Mouse (Mus musculus) midbrain, embryonic 14.5 days (tissue): ENCODE data around the gene Ptpn23. TPM values are rescaled to one million over a fixed set of nuclear protein-coding genes. Genes with fewer than 3 reads are reported as not detected.
A peak's percentile ranks its signal among the peaks of the same experiment; 100 is the strongest.

ENCODE experiments used
- ATAC-seq: fragments of 200-750 bp; cut with Nextera tagmentation; 2 replicates; pipeline ENCODE4 v1.8.0; 2017; ENCODE audit warnings: moderate number of reproducible peaks, moderate library complexity; ENCODE audit not compliant: low FRiP score, low TSS enrichment
- DNase-seq: peaks from one replicate; pipeline ENCODE4 v3.0.0-alpha.2; 2015
- H3K27ac ChIP-seq: fragments of 300-500 bp; sonication (generic); replicated peaks from 2 replicates; pipeline ENCODE4 v1.5.1; 2014; ENCODE audit warnings: mild to moderate bottlenecking, low read depth, low read length, moderate library complexity
- H3K27me3 ChIP-seq: fragments of 300-500 bp; sonication (generic); 2 replicates; pipeline ENCODE4 v1.6.1; 2014; ENCODE audit warnings: low read length, control low read depth, mixed read lengths; ENCODE audit not compliant: control insufficient read depth, insufficient read depth
- H3K36me3 ChIP-seq: fragments of 300-500 bp; sonication (generic); 2 replicates; pipeline ENCODE4 v1.6.1; 2014; ENCODE audit warnings: low read length, control low read depth; ENCODE audit not compliant: control insufficient read depth, insufficient read depth
- H3K4me1 ChIP-seq: fragments of 300-500 bp; sonication (generic); 2 replicates; pipeline ENCODE4 v1.6.1; 2014; ENCODE audit warnings: mild to moderate bottlenecking, antibody characterized with exemption, low read length, control low read depth; ENCODE audit not compliant: control insufficient read depth, insufficient read depth
- H3K4me2 ChIP-seq: fragments of 300-500 bp; sonication (generic); 2 replicates; pipeline ENCODE4 v1.6.1; 2014; ENCODE audit warnings: mild to moderate bottlenecking, low read length, moderate library complexity
- H3K4me3 ChIP-seq: fragments of 300-500 bp; sonication (generic); replicated peaks from 2 replicates; pipeline ENCODE4 v1.5.1; 2014; ENCODE audit warnings: low read depth, low read length
- H3K9ac ChIP-seq: fragments of 300-500 bp; sonication (generic); replicated peaks from 2 replicates; pipeline ENCODE4 v1.6.1; 2014; ENCODE audit warnings: mild to moderate bottlenecking, low read length, moderate library complexity
- H3K9me3 ChIP-seq: fragments of 300-500 bp; sonication (generic); 2 replicates; pipeline ENCODE4 v1.6.1; 2016; ENCODE audit warnings: low read length, control low read depth, mixed read lengths; ENCODE audit not compliant: control insufficient read depth
- WGBS: fragments of 180-500 bp; shearing (Covaris S2); extraction: QIAGEN DNeasy Blood & Tissue Kit; methylation state at CpG from one replicate; pipeline ENCODE4 v1.1.7; 2014; 5-methylcytosine and 5-hydroxymethylcytosine counted together
- polyA plus RNA-seq: library from polyadenylated mRNA; unstranded; fragments of >200 nt; fragmentation: Nextera tagmentation; extraction: Ambion mirVana; gene quantifications from 2 replicates; pipeline ENCODE4 v1.2.1, GENCODE M21; 2014

Gene Ptpn23
- 22.1 and 22.4 TPM in 2 replicates for polyA plus RNA-seq

- Histone ChIP-seq H3K27ac (peak within 1 kb of the TSS; percentile 82), H3K4me3 (peak within 1 kb of the TSS; percentile 82), H3K36me3 (no peaks in the 10 kb centered on the region), H3K9me3 (no peaks in the 10 kb centered on the region), H3K4me2 (peak within 1 kb of the TSS; percentile 95), H3K4me1 (peaks cover 12% of the 10 kb centered on the region), H3K9ac (peak within 1 kb of the TSS; percentile 75), H3K27me3 (no peaks in the 10 kb centered on the region)
- DNase-seq (peak; percentile 99), ATAC-seq (peak; percentile 96)
- under 1% methylated on average over 39 of the region's 39 CpGs for WGBS
These were observed at the start of gene Ptpn23 for GRCm38 (mm10) chr9:110408099-110408773. Gene Ptpn23, minus strand, starts transcription at chr9:110408213.

DNA sequence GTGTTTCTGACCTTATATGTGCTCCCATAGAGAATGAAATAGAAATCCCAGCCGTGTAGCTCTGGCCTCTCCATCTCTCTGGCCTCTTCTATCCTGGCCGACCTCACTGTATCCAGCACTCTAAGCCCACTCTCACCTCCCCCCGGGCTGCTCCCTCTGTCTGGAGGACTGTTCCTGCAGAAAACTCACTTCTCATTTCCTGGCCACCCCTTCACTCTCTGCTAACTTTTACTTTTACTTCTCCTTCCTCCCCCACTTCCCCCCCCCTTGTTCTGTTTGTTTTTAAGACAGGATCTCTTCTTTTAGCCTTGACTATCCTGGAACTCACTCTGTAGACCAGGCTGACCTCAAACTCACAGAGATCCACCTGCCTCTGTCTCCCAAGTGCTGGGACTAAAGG is 44.5 kb upstream of the Ptpn23 start:
- H3K27ac ChIP-seq: no peak overlapping the region
- DNase-seq (no peak), ATAC-seq (no peak)
- H3K4me2 ChIP-seq: no peak overlapping the region
- H3K36me3 ChIP-seq: peaks cover 30% of the 10 kb centered on the region
- H3K27me3 ChIP-seq: no peaks in the 10 kb centered on the region
- H3K9me3 ChIP-seq: no peaks in the 10 kb centered on the region
- no peak overlapping the region for H3K9ac ChIP-seq
- no peak overlapping the region for H3K4me3 ChIP-seq
- no peaks in the 10 kb centered on the region for H3K4me1 ChIP-seq
- WGBS: 82% methylated on average over 3 of the region's 3 CpGs

- ATAC-seq (peak; percentile 63; the same call in 1 of the 2 replicates), DNase-seq (peak; percentile 95)
- Histone ChIP-seq H3K27ac (peak overlapping the region; percentile 49; the same call in 1 of the 2 replicates), H3K4me2 (no peak overlapping the region), H3K4me1 (no peaks in the 10 kb centered on the region), H3K9ac (0 out of 2 replicates have a peak overlapping the region, but pooled peaks have one; percentile 23), H3K9me3 (no peaks in the 10 kb centered on the region), H3K27me3 (no peaks in the 10 kb centered on the region), H3K36me3 (peaks cover 32% of the 10 kb centered on the region), H3K4me3 (no peak overlapping the region)
- 33% methylated on average over 11 of the region's 11 CpGs for WGBS
These were observed 41.0 kb upstream of the Ptpn23 start for GRCm38 (mm10) chr9:110448857-110449617.

GRCm38 (mm10) chr9:110448356-110448755 is 40.3 kb upstream of the Ptpn23 start:
- Histone ChIP-seq H3K9me3 (no peaks in the 10 kb centered on the region), H3K27me3 (no peaks in the 10 kb centered on the region), H3K4me3 (no peak overlapping the region), H3K9ac (no peak overlapping the region), H3K4me2 (no peak overlapping the region), H3K4me1 (no peaks in the 10 kb centered on the region), H3K36me3 (peaks cover 28% of the 10 kb centered on the region), H3K27ac (no peak overlapping the region)
- WGBS: 77% methylated on average over 15 of the region's 15 CpGs
- ATAC-seq: no peak
- no peak for DNase-seq

GRCm38 (mm10) chr9:110440559-110440958 is 32.5 kb upstream of the Ptpn23 start:
- Histone ChIP-seq H3K4me1 (no peaks in the 10 kb centered on the region), H3K9ac (no peak overlapping the region), H3K27me3 (no peaks in the 10 kb centered on the region), H3K9me3 (no peaks in the 10 kb centered on the region), H3K4me3 (no peak overlapping the region), H3K4me2 (no peak overlapping the region), H3K36me3 (peaks cover 30% of the 10 kb centered on the region), H3K27ac (no peak overlapping the region)
- DNase-seq (no peak), ATAC-seq (no peak)
- 89% methylated on average over 6 of the region's 6 CpGs for WGBS

DNA sequence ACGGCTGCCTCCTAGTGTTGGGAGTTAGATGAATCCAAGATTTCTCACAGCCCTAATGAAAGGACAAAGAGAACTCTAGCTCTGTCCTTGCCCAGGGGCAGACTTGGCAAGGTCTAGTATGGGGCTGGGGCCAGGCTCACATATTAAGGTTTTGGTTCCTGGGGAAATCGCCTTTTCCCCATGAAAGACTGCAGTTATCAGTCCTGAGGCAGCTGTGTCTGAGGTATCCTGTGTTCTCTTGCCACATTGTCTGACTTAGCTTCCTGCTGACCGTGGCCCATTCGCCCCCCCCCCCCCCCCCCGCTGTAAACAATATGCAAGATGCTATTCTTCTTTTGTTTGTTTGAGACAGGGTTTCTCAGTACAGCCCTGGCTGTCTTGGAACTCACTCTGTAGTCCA is 32.0 kb upstream of the Ptpn23 start:
- 81% methylated on average over 4 of the region's 5 CpGs for WGBS

DNA sequence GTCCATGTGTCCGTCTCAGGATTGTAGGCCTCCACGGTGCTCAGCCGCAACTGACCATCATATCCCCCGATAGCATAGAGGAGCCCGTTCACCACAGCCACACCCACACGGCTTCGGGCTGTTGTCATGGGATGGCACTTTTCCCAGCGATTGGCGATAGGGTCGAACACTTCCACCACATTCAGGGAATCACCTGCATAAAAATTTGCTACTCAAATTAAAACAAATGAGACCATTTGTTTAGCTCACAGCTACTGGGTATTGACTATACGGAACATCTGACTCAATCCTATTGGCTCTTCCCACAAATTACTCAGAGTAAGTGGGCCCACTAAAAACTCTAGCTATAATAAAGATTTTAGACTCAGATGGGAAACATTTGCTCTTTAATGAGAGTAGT is 28.0 kb upstream of the Ptpn23 start:
- Histone ChIP-seq H3K4me3 (no peak overlapping the region), H3K9ac (no peak overlapping the region), H3K27me3 (no peaks in the 10 kb centered on the region), H3K4me1 (no peaks in the 10 kb centered on the region), H3K9me3 (no peaks in the 10 kb centered on the region), H3K4me2 (no peak overlapping the region), H3K36me3 (peaks cover 56% of the 10 kb centered on the region), H3K27ac (no peak overlapping the region)
- 94% methylated on average over 11 of the region's 11 CpGs for WGBS
- DNase-seq: no peak
- ATAC-seq: no peak

More for the DNA sequence above, 32.0 kb upstream of the Ptpn23 start:
- DNase-seq (peak; percentile 5), ATAC-seq (no peak)
- Histone ChIP-seq H3K27me3 (no peaks in the 10 kb centered on the region), H3K9me3 (no peaks in the 10 kb centered on the region), H3K36me3 (peaks cover 35% of the 10 kb centered on the region), H3K27ac (no peak overlapping the region), H3K4me1 (no peaks in the 10 kb centered on the region), H3K9ac (no peak overlapping the region), H3K4me3 (no peak overlapping the region), H3K4me2 (no peak overlapping the region)

DNA sequence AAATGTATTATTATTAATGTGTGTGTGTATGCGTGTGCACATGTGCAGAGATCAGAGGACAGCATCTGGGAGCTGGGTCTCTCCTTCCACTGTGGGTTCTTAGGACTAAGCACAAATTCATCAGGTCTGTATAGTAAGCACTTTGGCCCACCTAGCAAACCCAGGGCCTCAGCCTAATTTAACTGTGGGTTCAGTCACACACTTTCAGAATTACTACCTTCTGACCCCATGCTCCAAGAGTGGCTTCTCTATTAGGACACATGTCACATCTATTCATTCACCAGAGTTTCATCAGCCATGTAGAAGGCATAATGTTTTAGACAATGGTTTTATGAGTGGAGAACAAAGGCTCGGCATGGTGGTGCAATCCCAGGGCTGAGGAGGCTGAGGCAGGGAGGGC is 25.0 kb upstream of the Ptpn23 start:
- DNase-seq (no peak), ATAC-seq (no peak)
- Histone ChIP-seq H3K4me3 (no peak overlapping the region), H3K4me2 (no peak overlapping the region), H3K36me3 (peaks cover 77% of the 10 kb centered on the region), H3K4me1 (no peaks in the 10 kb centered on the region), H3K9me3 (no peaks in the 10 kb centered on the region), H3K27ac (no peak overlapping the region), H3K9ac (no peak overlapping the region), H3K27me3 (no peaks in the 10 kb centered on the region)
- 97% methylated on average over 2 of the region's 2 CpGs for WGBS
